Mouse (Mus musculus): Measurements from ENCODE around the gene B3gnt7. TPM values are rescaled to one million over a fixed set of nuclear protein-coding genes. Genes with fewer than 3 reads are reported as not detected.

Gene B3gnt7
- polyA plus RNA-seq, 1 experiment = 17.9 TPM

GRCm38 (mm10) chr1:86345069-86345468 is 42.4 kb downstream of the B3gnt7 start:
- peaks cover 19% of the 10 kb centered on the region for H3K36me3 ChIP-seq (ENCODE audit: control insufficient read depth, insufficient read depth, low read length)
- no peak for TF ChIP-seq POLR2A (IDR thresholded peaks at IDR 0.05; ENCODE audit: low read depth, low read length)
- TF ChIP-seq CTCF (IDR thresholded peaks at IDR 0.05; ENCODE audit: extremely low read depth, insufficient read length, insufficient replicate concordance, low read depth, low read length) = no peak
- H3K27ac ChIP-seq (ENCODE audit: insufficient read depth, low read depth, low read length) = no peak overlapping the region
- no peak overlapping the region for H3K4me3 ChIP-seq (ENCODE audit: low read depth, low read length)
- 56% methylated on average over 4 of the region's 4 CpGs for WGBS
- H3K27me3 ChIP-seq (ENCODE audit: control insufficient read depth, insufficient read depth, low read length) = no peaks in the 10 kb centered on the region
- H3K4me1 ChIP-seq (ENCODE audit: control insufficient read depth, insufficient read depth, insufficient read length, low read length) = no peaks in the 10 kb centered on the region; the same call in 1 of the 2 replicates

- WGBS = 51% methylated on average over 4 of the region's 4 CpGs
These were observed 43.3 kb downstream of the B3gnt7 start for GRCm38 (mm10) chr1:86345956-86346355.

GRCm38 (mm10) chr1:86346851-86347715 is 44.5 kb downstream of the B3gnt7 start:
- no peaks in the 10 kb centered on the region; the same call in 1 of the 2 replicates for H3K4me1 ChIP-seq (ENCODE audit: control insufficient read depth, insufficient read depth, insufficient read length, low read length)
- 79% methylated on average over 3 of the region's 3 CpGs for WGBS
- H3K27ac ChIP-seq (ENCODE audit: insufficient read depth, low read depth, low read length) = no peak overlapping the region
- H3K27me3 ChIP-seq (ENCODE audit: control insufficient read depth, insufficient read depth, low read length) = no peaks in the 10 kb centered on the region
- TF ChIP-seq CTCF (IDR thresholded peaks at IDR 0.05; ENCODE audit: extremely low read depth, insufficient read length, insufficient replicate concordance, low read depth, low read length) = no peak
- no peak for TF ChIP-seq POLR2A (IDR thresholded peaks at IDR 0.05; ENCODE audit: low read depth, low read length)
- H3K4me3 ChIP-seq (ENCODE audit: low read depth, low read length) = no peak overlapping the region
- peaks cover 39% of the 10 kb centered on the region for H3K36me3 ChIP-seq (ENCODE audit: control insufficient read depth, insufficient read depth, low read length)

More at GRCm38 (mm10) chr1:86345956-86346355, 43.3 kb downstream of the B3gnt7 start:
- no peak for TF ChIP-seq POLR2A (IDR thresholded peaks at IDR 0.05; ENCODE audit: low read depth, low read length)
- TF ChIP-seq CTCF (IDR thresholded peaks at IDR 0.05; ENCODE audit: extremely low read depth, insufficient read length, insufficient replicate concordance, low read depth, low read length) = no peak
- Histone ChIP-seq H3K36me3 (ENCODE audit: control insufficient read depth, insufficient read depth, low read length) (peaks cover 27% of the 10 kb centered on the region), H3K27me3 (ENCODE audit: control insufficient read depth, insufficient read depth, low read length) (no peaks in the 10 kb centered on the region), H3K4me3 (ENCODE audit: low read depth, low read length) (no peak overlapping the region), H3K27ac (ENCODE audit: insufficient read depth, low read depth, low read length) (no peak overlapping the region), H3K4me1 (ENCODE audit: control insufficient read depth, insufficient read depth, insufficient read length, low read length) (no peaks in the 10 kb centered on the region; the same call in 1 of the 2 replicates)

- Histone ChIP-seq H3K27ac (ENCODE audit: insufficient read depth, low read depth, low read length) (no peak overlapping the region), H3K27me3 (ENCODE audit: control insufficient read depth, insufficient read depth, low read length) (no peaks in the 10 kb centered on the region), H3K36me3 (ENCODE audit: control insufficient read depth, insufficient read depth, low read length) (peaks cover 43% of the 10 kb centered on the region), H3K4me1 (ENCODE audit: control insufficient read depth, insufficient read depth, insufficient read length, low read length) (no peaks in the 10 kb centered on the region; the same call in 1 of the 2 replicates), H3K4me3 (ENCODE audit: low read depth, low read length) (no peak overlapping the region)
- WGBS = 67% methylated on average over 1 of the region's 1 CpGs
- no peak for TF ChIP-seq CTCF (IDR thresholded peaks at IDR 0.05; ENCODE audit: extremely low read depth, insufficient read length, insufficient replicate concordance, low read depth, low read length)
- no peak for TF ChIP-seq POLR2A (IDR thresholded peaks at IDR 0.05; ENCODE audit: low read depth, low read length)
These were observed 45.0 kb downstream of the B3gnt7 start for GRCm38 (mm10) chr1:86347716-86348045.

GRCm38 (mm10) chr1:86348083-86348482 is 45.5 kb downstream of the B3gnt7 start:
- H3K4me3 ChIP-seq (ENCODE audit: low read depth, low read length) = no peak overlapping the region
- H3K27ac ChIP-seq (ENCODE audit: insufficient read depth, low read depth, low read length) = no peak overlapping the region
- 96% methylated on average over 1 of the region's 1 CpGs for WGBS
- no peaks in the 10 kb centered on the region for H3K27me3 ChIP-seq (ENCODE audit: control insufficient read depth, insufficient read depth, low read length)
- H3K36me3 ChIP-seq (ENCODE audit: control insufficient read depth, insufficient read depth, low read length) = peaks cover 45% of the 10 kb centered on the region
- TF ChIP-seq CTCF (IDR thresholded peaks at IDR 0.05; ENCODE audit: extremely low read depth, insufficient read length, insufficient replicate concordance, low read depth, low read length) (no peak), POLR2A (IDR thresholded peaks at IDR 0.05; ENCODE audit: low read depth, low read length) (no peak)
- no peaks in the 10 kb centered on the region; the same call in 1 of the 2 replicates for H3K4me1 ChIP-seq (ENCODE audit: control insufficient read depth, insufficient read depth, insufficient read length, low read length)

- Histone ChIP-seq H3K27me3 (ENCODE audit: control insufficient read depth, insufficient read depth, low read length) (no peaks in the 10 kb centered on the region), H3K4me1 (ENCODE audit: control insufficient read depth, insufficient read depth, insufficient read length, low read length) (no peaks in the 10 kb centered on the region; the same call in 1 of the 2 replicates), H3K27ac (ENCODE audit: insufficient read depth, low read depth, low read length) (no peak overlapping the region), H3K4me3 (ENCODE audit: low read depth, low read length) (no peak overlapping the region), H3K36me3 (ENCODE audit: control insufficient read depth, insufficient read depth, low read length) (peaks cover 50% of the 10 kb centered on the region)
- no peak for TF ChIP-seq POLR2A (IDR thresholded peaks at IDR 0.05; ENCODE audit: low read depth, low read length)
- no peak for TF ChIP-seq CTCF (IDR thresholded peaks at IDR 0.05; ENCODE audit: extremely low read depth, insufficient read length, insufficient replicate concordance, low read depth, low read length)
- 75% methylated on average over 4 of the region's 4 CpGs for WGBS
These were observed 46.2 kb downstream of the B3gnt7 start for GRCm38 (mm10) chr1:86348801-86349200.

- Histone ChIP-seq H3K27me3 (ENCODE audit: control insufficient read depth, insufficient read depth, low read length) (no peaks in the 10 kb centered on the region), H3K27ac (ENCODE audit: insufficient read depth, low read depth, low read length) (no peak overlapping the region), H3K4me1 (ENCODE audit: control insufficient read depth, insufficient read depth, insufficient read length, low read length) (no peaks in the 10 kb centered on the region; the same call in 1 of the 2 replicates), H3K36me3 (ENCODE audit: control insufficient read depth, insufficient read depth, low read length) (peaks cover 54% of the 10 kb centered on the region), H3K4me3 (ENCODE audit: low read depth, low read length) (no peak overlapping the region)
- no peak for TF ChIP-seq POLR2A (IDR thresholded peaks at IDR 0.05; ENCODE audit: low read depth, low read length)
- TF ChIP-seq CTCF (IDR thresholded peaks at IDR 0.05; ENCODE audit: extremely low read depth, insufficient read length, insufficient replicate concordance, low read depth, low read length) = no peak
- 95% methylated on average over 3 of the region's 3 CpGs for WGBS
These were observed 46.6 kb downstream of the B3gnt7 start for GRCm38 (mm10) chr1:86349201-86349600.

Data from small intestine, adult 2 months (tissue).